Mouse (Mus musculus) right cerebral cortex, postnatal 25 days (tissue): ENCODE measurements at regions not wholly inside any gene's neighbourhood (a gene's known extent, or its start where the extent isn't known, plus 50 kb on each side); places are given as distances from the start of the nearest gene placed in this dataset.

Experiments used
- DNase-seq: peaks from one replicate; pipeline ENCODE4 v3.0.0; 2022

DNA sequence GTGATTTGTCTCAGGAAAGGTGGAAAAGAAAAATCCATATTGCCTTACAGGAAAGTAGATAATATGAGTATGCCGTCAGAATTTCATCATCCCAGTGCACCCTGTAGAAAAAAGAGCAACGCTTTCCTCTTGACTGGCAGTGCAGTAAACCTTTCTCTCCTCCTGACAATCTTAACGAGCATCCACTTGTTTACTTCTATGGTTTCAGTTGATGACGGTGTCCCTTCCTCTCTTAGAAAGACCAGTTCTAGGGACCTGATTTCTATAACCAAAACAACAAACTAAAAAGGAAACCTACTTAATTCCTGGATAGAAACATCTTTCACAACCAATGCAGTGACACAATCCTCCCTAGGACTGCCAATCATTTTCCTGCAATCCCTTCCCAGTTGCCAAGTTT, 714.3 kb upstream of the Cited2 start:
- DNase-seq, result no peak

DNA sequence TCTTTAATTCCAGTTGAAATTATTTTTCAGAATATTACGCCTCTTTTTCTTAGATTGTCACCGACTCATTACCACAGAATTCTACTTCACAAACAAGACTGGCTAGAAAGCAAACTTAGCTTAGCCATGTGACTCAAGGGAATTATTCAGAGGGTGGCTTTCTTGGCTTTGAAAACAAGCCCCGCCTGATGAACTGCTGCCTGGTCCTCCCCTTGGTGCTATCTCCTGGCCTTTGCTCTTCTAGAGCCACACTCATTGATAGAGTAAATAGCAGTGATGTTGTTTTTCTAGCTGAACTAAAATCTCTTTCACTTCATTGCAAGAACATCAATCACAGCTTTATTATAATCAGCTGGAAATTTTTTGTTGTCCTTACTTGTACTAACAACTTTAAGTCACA, 713.0 kb upstream of the Cited2 start:
- DNase-seq, result no peak

DNA sequence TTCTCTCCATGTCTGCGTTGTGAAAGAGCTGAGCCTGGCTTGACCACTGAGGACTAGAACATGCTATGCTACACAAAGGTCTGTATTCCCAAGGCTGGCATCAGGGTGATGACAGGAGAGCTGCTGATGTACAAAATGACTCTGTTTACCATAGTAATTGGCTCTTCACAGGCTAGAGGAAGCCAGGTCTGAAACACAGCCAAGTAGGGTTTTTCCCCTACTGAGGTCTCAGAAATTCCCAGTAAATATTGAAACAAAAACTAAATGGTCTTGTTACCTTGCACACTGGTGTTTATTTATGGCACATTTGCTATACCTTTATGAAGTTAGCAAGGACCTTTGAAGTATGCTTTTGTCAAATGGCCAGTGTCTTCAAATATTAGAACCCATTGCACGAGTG, 711.1 kb upstream of the Cited2 start:
- DNase-seq, result no peak

DNA sequence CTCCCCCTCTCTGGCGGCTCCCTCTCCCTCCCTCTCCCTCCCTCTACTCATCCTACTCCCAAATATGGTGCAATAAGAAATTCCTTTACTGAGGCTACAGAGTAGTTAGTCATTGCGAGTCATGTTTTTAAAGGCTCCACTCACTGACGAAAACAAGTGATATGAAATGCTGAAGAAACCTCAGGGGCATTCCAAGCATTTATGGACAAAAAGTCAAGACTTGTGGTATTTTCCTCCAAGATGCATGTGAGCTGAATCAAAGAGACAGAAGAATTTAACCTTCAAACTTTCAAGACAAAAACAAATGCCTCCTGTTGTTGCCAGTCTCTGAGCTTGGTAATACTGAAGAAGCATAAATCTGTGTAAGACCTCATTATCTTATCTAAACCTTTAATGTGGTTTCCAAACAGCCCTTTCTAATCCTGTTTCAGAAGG, 710.5 kb upstream of the Cited2 start:
- DNase-seq, result no peak

DNA sequence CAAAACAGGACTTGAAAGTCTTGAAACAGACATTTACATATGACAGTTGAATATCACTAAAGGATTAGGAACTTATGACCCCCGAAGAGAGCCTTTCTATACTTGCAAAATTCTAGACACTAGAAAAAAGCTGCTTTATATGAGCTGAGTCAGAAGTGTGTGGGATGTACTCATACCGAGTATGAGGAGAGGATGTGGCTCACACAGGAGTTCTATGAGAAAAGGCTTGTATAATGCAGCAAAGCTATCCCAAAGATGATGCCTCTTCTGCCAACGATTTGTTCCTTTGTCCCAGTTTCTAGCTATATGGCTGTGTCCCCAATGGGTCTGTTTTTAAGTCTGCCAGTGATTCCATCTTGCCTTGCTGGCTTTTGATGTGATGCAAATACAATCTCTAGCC, 708.2 kb upstream of the Cited2 start:
- DNase-seq, result no peak

DNA sequence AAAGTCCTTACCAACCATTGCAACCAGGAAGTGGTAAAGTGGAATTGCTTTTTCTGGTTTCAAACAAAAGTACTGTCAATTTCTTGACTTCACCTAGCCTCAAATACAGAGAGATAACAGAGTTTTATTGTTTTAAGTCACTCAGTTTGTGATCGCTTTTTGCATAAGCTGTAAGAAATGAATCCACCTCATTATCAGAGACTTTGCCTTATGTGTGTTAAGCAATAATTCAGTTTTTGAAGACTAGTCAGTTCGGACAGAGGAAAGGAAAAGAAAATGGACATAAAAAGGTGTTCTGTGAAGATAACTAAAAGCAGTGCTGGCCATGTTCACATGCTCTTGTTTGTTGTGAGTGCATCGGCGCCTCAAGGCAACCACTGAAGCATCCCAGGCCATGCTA, 706.2 kb upstream of the Cited2 start:
- DNase-seq, result no peak

DNA sequence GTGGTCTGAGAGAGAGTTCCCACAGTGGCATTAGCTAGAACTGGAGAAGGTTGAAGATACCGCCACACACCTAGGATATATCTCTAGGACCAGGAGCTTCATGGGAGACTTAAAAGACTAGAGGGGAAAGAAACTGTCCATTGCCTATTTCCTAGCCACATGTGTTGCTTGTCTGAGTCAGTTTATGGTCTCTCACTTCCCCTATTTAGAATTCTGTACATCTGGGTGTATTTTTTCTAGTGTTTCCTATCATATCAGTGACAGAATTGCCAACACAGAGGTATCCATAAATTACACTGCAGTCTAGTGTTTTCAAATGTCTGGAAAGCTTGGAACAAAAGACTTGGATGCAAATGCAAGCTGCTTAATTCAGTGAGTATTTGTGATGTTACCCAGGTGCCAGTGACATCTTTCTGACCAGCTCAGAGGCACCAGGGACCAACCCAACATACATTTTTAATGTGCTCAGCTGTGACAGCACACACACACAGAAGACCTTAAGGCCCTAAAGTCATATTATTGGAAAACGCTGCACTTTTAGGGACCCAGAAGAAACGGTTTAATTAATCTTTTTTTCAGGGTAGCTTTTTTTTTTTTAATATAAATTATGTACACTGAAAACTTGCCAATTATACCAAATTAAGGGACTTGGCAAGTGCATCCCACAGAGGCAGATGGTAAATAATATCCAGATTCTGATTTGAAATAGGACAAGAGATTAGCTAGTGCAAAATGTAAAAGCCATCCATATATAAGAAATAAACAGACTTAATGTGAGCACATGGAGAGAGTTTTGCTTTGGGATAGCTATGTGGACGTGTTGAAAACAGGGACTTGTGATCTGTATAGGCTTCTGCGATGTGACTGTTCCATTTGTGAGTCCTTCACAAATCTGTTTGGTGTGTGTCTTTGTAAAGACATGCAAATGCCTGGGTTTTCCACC, 700.5 kb upstream of the Cited2 start:
- no peak for DNase-seq

DNA sequence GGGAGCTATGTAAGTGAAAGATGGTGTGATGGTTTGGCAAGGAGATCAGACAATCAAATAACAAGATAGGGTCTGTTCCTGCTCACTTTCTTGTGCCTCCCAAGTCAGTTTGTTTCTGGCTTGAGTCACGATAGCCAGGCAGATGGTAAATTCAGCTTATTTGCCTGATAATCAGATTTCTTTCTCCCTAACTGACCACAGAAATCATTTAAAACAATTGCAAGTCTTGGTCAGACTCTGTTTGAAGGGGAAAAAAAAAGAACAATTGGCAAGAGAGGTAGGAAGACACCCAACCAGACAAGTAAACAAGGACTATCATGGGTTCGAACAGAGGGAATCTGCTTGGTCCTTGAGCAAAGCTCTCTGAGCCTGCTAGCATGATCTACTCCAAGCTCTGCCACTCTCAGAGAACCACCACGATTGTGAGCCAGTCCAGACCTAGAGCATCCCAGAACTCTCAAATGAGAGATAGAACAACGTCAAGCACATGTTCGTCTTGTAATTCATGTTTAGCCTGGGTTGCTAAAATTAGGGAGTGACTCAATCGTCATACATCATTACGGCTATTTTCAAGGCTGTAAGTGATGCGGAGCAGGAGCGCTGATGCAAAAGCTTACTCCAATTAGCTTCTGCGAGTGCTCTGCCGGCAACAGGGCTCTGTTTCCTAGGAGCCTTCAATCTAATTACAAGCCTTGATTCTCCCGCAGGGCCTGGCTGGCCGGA, 699.3 kb upstream of the Cited2 start:
- DNase-seq, result peak; percentile 19

DNA sequence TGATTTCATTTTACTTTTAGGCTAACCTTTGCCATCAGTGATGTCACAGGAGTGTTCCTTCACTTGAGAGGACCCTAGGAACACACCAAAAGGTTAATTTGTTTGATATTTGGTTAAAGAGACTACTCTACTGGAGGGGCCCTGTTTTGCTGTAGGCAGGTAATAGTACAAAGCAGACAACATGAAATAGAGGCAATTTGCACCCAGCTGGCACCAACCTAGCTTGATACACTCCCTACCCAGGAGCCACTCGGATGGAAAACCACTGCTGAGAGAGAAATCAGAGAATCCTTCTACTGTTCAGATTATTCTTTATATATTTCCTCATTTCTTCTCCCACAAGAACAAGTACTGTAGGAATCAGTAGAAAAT, 698.7 kb upstream of the Cited2 start:
- DNase-seq, result no peak

DNA sequence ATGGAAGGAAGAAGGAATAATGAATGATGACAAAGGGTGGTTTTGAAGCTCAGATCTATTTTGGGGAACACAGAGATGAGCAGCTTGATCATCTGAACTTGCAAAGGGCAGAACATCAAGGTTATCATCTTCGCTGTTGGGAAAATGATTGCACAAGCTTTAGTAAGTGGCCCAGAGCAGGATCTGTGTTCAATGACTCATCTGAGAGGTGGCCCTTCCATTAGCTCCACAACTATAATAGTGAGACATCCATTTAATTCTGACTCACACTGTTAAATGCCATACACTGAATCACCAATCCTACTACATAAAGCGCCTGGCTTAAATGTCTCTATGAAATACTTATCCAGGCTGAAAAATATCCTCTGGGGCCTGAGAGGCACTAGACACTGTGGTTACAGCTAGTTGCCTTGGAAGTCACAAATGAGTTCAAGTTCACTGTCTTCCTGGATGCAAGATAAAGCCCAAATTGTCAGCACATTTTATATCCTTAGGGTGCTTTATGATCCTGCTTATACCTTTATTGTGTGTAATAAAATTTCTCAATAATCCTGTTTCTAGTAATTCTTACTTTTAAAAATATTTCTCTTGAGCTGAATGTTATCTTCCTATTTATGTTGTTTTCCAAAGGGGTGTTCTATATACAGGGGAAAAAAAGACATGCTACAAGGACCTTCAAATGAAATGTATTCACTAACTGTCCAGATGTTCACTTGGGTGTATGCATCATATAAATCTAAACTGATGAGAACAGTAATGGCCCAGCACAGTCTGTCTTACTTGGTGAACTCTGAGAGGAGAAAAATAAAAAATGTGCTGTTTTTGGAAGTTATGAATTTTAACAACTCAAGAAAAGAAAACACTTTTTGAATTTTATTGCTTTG, 687.9 kb upstream of the Cited2 start:
- DNase-seq, result no peak

DNA sequence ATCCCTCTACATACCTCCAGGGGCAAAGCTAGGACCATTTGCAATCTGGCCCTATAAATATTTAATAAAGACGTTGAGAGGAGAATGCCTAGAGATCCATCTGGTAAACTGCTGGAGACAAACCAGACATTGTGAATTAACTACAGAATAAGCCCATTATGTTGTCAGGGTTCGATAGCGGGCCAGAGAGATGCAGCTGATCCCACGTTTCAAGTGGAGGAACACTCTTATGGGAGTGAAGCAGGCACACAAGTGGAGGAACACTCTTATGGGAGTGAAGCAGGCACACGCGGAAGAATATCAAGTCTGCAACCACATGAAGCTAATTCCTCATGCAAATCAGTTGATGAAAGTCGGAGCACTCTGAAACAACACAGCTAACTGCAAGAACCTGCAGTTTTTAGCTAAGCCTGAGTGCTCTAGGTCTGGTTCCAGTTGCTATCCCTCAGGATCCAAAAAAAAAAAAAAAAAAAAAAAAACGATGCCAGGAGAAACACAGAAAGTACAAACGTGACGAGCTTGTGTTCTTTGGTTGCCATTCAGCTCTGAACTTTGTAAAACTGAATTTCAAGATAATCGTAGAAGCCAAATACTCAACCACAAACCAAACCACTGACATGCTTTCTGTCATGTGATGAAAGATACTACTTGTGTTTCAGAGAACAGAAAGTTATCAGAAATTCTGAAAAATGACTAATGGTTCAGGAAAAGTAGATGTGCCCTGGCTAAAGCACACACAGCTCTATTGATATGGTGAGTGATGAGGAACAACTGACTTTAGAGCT, 684.6 kb upstream of the Cited2 start:
- DNase-seq, result no peak

DNA sequence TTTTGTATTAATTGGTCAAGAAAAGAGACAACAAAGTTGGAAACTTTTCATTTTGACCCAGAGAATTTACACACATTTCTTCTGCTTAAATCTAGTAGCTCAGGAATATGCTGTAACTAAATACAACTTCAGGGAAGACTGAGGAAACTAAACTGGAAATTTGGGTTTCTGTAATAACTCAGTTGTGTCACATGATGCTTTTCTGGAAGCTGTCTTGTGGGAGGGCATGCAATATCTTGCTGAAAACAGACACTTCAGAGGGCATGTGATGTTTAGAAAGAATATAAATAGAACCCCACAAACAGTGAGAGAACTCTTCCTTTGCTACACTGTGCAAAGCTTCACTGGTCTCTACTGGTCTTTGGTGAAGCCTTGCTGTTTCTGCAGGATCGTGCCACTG, 680.9 kb upstream of the Cited2 start:
- DNase-seq, result no peak

DNA sequence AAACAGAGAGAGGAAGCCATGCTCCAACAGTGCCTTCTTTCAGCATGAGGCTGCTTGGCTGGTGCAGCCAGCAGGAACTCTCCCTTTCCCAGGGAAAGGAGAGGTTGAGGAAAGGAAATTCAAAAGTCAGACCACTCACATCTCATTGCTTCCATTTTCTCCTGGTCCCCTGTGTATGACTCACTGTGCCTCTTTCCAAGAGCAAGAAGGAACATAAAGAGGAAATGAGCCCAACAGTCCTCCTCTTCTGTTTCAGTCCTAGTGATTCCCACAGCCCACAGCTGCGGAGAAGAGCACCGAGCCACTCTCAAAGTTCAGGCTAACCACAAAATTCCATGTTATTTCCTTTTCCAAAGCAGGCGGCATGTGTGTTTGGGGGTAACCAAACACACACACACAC, 680.0 kb upstream of the Cited2 start:
- no peak for DNase-seq

DNA sequence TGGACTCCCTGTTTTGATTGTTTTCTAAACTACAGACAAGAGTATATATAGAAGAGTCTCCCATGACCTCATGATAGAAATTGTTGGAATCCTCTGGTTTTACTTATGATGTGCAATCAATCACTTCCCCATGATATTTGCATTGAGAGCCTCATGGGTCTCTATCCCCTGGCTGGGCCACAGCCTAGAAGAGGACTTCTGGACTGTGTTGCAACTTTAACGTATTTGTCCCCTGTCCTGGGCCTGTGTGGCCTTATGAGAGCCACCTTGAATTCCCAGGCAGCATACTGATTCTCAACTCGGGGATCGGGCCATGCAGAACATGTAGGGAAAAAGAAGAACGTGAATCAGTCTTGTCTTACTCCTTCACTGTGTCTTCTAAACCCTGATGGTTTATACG, 676.3 kb upstream of the Cited2 start:
- no peak for DNase-seq

DNA sequence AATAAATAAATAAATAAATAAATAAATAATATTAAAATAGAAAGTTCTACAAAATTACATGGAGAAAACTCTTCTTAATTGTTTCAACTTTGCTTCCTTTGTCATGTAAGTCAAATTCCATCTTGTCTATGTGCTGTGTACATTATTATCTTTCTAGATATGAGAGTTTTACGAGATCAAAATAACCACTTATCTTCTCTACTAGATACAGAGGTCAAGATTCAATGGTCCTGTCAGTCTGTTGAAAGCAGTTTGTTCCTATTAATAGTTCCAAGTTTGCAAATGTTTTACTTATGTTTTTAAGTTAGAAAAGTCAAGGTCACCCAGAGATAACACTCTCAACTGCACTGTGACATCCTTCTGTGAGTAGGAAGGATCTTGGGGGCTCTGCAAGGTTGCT, 650.1 kb upstream of the Cited2 start:
- DNase-seq, result no peak

DNA sequence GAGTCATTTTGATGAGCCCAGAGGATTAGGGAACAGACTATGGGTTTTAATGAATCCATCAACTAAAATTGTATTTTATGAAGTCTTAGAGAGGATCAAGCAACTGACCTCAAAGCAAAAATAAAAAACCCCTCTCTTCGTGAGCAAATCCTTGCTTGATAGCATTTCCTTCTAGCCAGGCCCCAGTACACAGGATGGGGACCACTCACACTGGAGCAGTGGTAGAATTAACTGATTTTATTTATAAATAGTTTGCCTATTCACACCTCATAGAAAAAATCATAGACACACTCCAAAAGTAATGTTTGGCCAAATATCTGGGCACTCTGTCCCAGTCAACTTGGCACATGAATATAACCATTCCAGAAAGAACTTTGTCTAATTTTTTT, 649.0 kb upstream of the Cited2 start:
- no peak for DNase-seq

DNA sequence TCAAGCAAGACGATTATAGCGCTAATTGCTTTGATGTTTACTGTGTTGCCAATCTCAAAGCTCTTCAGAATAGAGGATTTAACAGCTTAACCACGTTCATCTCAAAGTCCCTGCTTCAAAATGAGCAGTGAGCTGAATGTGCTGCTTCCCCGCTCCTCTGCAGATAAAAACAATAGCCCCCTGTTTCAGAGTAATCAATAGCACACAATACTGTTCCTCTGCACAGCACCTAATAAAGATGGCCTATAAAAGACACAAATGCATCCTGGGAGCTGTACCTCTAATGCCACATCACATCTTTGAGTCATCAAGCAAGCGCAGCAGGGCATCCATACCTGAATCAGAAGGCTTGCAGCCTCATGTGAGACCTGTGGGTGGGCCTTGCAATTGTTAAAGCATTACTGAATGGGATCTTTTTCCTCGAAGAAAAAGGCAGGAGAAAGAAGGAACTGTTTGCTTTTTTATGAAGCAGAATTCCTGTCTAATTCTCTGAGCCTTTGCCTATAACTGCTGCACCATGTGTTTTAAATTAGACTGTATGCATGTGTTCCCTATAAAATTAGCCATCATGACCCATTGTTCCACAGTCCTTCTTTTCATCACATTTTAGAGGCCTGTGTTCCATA, 648.5 kb upstream of the Cited2 start:
- no peak for DNase-seq

DNA sequence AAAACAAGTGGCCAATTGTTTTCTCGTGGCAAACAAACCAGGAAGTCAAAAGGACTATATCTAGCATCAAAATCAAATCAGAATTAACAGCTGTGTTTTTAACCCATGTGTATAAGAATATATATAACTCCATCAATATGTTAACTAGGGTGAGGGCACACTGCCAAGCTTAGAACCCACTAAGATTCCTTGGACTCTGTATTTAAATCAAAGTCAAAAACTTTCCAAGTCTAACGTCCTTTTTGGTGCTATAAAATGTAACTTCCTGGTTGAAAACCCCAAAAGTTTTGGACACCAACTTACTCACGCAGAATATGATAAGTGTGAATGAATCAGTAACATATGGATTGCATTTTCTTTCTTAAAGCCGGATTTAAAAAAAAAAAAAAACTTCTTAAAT, 647.9 kb upstream of the Cited2 start:
- no peak for DNase-seq

DNA sequence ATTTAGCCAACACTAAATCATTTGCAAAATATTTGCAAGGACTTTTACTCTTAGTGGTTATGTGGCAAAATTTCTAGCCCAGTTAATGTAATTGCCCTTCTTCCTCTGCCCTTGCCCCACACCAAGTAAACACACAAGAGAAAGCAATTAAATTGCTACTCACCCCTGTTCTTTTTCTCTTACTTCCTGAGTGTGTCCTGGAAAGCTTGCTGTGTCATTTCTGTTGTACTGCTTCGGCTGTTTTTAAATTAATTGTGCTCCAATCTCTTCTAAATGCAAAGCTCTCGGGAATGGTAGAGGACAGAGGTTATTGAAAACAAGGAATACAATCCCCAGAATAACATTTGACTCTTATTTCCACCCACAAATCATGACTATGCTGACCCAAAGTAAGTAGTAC, 647.4 kb upstream of the Cited2 start:
- no peak for DNase-seq

DNA sequence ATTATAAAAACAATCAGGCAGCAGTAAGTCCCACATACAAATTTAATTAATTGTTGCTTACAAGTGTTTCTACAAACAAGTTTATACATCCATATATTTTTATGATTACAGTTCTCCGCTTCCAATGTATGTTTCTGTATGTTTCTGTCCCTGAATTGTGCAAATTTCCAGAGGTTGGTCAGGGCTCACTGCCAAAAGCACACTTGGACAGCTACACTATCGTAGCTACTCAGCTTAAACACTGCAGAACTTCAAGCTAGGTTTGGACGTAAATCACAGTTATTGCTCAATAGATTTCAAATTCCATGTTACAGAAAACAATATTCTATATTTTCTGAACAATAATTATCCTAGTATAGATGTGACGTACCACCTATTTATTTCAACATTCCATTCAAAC, 646.8 kb upstream of the Cited2 start:
- DNase-seq, result no peak

DNA sequence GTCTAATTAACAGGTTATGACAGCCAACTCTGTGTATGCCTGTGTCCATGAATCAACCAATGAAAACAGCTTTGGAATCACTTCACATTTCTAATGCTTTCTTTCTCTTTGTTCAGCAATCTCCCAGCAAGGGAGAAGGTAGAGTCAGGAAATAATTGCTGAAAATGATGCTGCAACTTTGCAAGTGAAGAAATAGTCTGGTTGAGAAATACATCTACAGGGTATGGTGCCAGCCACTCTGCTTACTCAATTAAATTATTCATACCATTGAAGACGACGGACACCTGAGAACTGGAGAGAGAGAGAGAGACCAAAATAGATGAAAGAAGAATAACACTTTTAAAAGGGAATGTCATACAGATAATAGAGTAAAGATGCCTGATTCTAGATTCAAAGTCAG, 645.4 kb upstream of the Cited2 start:
- DNase-seq, result no peak

DNA sequence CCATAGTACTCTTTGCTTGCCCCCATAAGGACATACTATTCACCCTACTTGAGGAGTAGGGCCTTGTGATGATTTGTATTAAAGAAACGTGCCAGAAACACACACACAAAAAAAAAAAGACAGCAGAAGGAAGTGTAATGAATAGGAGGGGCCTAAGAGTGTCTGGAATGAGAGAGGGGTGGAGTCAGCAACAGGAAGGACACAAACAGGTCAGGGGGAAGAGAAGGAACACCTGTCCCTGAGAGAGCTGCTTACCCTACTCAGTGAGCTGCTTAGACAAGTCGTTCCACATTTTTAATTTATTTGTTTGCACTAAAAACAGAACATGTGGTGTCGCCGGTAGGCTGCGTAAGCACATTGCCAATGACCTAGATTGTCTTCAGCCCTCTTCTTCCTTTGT, 642.2 kb upstream of the Cited2 start:
- DNase-seq, result no peak
